Mouse (Mus musculus) lung, postnatal 0 days (tissue): Measurements from ENCODE around the gene 1810013L24Rik. TPM values are rescaled to one million over a fixed set of nuclear protein-coding genes. Genes with fewer than 3 reads are reported as not detected.

Experiments
- ATAC-seq: fragments of 200-750 bp; cut with Nextera tagmentation; 2 replicates; pipeline ENCODE4 v1.8.0; 2017; ENCODE audit warnings: moderate library complexity
- DNase-seq: peaks from one replicate; pipeline ENCODE4 v3.0.0-alpha.2; 2016; ENCODE audit warnings: low spot score
- H3K27ac ChIP-seq: fragments of 300-500 bp; sonication (generic); 2 replicates; pipeline ENCODE4 v1.5.1; 2014; ENCODE audit warnings: antibody characterized with exemption, mild to moderate bottlenecking, low read length, mixed read lengths
- H3K27me3 ChIP-seq: fragments of 300-500 bp; sonication (generic); replicated peaks from 2 replicates; pipeline ENCODE4 v1.6.1; 2014; ENCODE audit warnings: low read length, mixed read lengths; ENCODE audit not compliant: insufficient read depth
- H3K36me3 ChIP-seq: fragments of 300-500 bp; sonication (generic); 2 replicates; pipeline ENCODE4 v1.6.1; 2014; ENCODE audit warnings: low read length, mixed read lengths; ENCODE audit not compliant: insufficient read depth
- H3K4me1 ChIP-seq: fragments of 300-500 bp; sonication (generic); 2 replicates; pipeline ENCODE4 v1.6.1; 2014; ENCODE audit warnings: antibody characterized with exemption, low read depth, low read length, mixed read lengths; ENCODE audit not compliant: insufficient read depth
- H3K4me2 ChIP-seq: fragments of 300-500 bp; sonication (generic); replicated peaks from 2 replicates; pipeline ENCODE4 v1.6.1; 2014; ENCODE audit warnings: low read depth, mild to moderate bottlenecking, low read length, moderate library complexity, mixed read lengths
- H3K4me3 ChIP-seq: fragments of 300-500 bp; sonication (generic); 2 replicates; pipeline ENCODE4 v1.5.1; 2014; ENCODE audit warnings: low read depth, low read length
- H3K9ac ChIP-seq: fragments of 300-500 bp; sonication (generic); replicated peaks from 2 replicates; pipeline ENCODE4 v1.6.1; 2014; ENCODE audit warnings: low read depth, mild to moderate bottlenecking
- H3K9me3 ChIP-seq: fragments of 300-500 bp; sonication (generic); 2 replicates; pipeline ENCODE4 v1.6.1; 2016; ENCODE audit warnings: low read length, mixed read lengths
- CTCF ChIP-seq: IDR thresholded peaks from 2 replicates; pipeline ENCODE4 v1.5.1; 2016; ENCODE audit warnings: antibody characterized with exemption, mild to moderate bottlenecking
- EP300 ChIP-seq: IDR thresholded peaks from 2 replicates; pipeline ENCODE4 v1.6.1; 2016; ENCODE audit warnings: antibody characterized with exemption, mild to moderate bottlenecking, control low read depth
- WGBS: fragments of 180-500 bp; shearing (Covaris S2); extraction: QIAGEN DNeasy Blood & Tissue Kit; methylation state at CpG from one replicate; pipeline ENCODE4 v1.1.7; 2014; 5-methylcytosine and 5-hydroxymethylcytosine counted together
- polyA plus RNA-seq: library from polyadenylated mRNA; unstranded; fragments of >200 nt; fragmentation: Nextera tagmentation; extraction: Ambion mirVana; gene quantifications from 2 replicates; pipeline ENCODE4 v1.2.1, GENCODE M21; 2015

Gene 1810013L24Rik
- polyA plus RNA-seq, 1 experiment from 2014 or later = 19.7 TPM

GRCm38 (mm10) chr16:8817872-8818271 is 12.0 kb upstream of the 1810013L24Rik start:
- Histone ChIP-seq H3K9me3 (no peaks in the 10 kb centered on the region), H3K36me3 (no peaks in the 10 kb centered on the region), H3K27me3 (no peaks in the 10 kb centered on the region), H3K27ac (no peak overlapping the region), H3K4me1 (no peaks in the 10 kb centered on the region), H3K4me2 (no peak overlapping the region), H3K9ac (no peak overlapping the region), H3K4me3 (no peak overlapping the region)
- TF ChIP-seq CTCF (no peak), EP300 (no peak)
- ATAC-seq = no peak
- 73% methylated on average over 4 of the region's 4 CpGs for WGBS
- DNase-seq = no peak

- no peak overlapping the region for H3K4me3 ChIP-seq
- 45% methylated on average over 1 of the region's 1 CpGs for WGBS
- no peak for TF ChIP-seq EP300
- no peak for TF ChIP-seq CTCF
- no peak overlapping the region for H3K4me2 ChIP-seq
- DNase-seq (no peak), ATAC-seq (no peak)
- H3K36me3 ChIP-seq = no peaks in the 10 kb centered on the region
- no peaks in the 10 kb centered on the region for H3K4me1 ChIP-seq
- no peak overlapping the region for H3K9ac ChIP-seq
- H3K27me3 ChIP-seq = no peaks in the 10 kb centered on the region
- H3K9me3 ChIP-seq = no peaks in the 10 kb centered on the region
- H3K27ac ChIP-seq = no peak overlapping the region
These were observed 8.5 kb upstream of the 1810013L24Rik start for GRCm38 (mm10) chr16:8821429-8821828.

GRCm38 (mm10) chr16:8822586-8822985 is 7.3 kb upstream of the 1810013L24Rik start:
- H3K4me2 ChIP-seq = no peak overlapping the region
- H3K9me3 ChIP-seq = no peaks in the 10 kb centered on the region
- no peak overlapping the region for H3K27ac ChIP-seq
- DNase-seq (peak; percentile 26), ATAC-seq (no peak)
- no peaks in the 10 kb centered on the region for H3K4me1 ChIP-seq
- no peaks in the 10 kb centered on the region for H3K27me3 ChIP-seq
- no peaks in the 10 kb centered on the region for H3K36me3 ChIP-seq
- H3K9ac ChIP-seq = no peak overlapping the region
- 69% methylated on average over 4 of the region's 4 CpGs for WGBS
- no peak overlapping the region for H3K4me3 ChIP-seq
- no peak for TF ChIP-seq CTCF
- no peak for TF ChIP-seq EP300

- Histone ChIP-seq H3K4me3 (no peak overlapping the region), H3K36me3 (no peaks in the 10 kb centered on the region), H3K4me2 (no peak overlapping the region), H3K9ac (no peak overlapping the region), H3K27me3 (no peaks in the 10 kb centered on the region), H3K4me1 (no peaks in the 10 kb centered on the region), H3K27ac (no peak overlapping the region), H3K9me3 (no peaks in the 10 kb centered on the region)
- peak; percentile 91 for DNase-seq
- peak; percentile 96 for TF ChIP-seq EP300
- TF ChIP-seq CTCF = no peak
- WGBS = 58% methylated on average over 2 of the region's 2 CpGs
- peak; percentile 83 for ATAC-seq
These were observed 6.2 kb upstream of the 1810013L24Rik start for GRCm38 (mm10) chr16:8823661-8824060.

GRCm38 (mm10) chr16:8827366-8827765 is 2.5 kb upstream of the 1810013L24Rik start:
- WGBS = 81% methylated on average over 7 of the region's 7 CpGs
- Histone ChIP-seq H3K4me2 (no peak overlapping the region), H3K27ac (peak overlapping the region; percentile 63), H3K9ac (no peak overlapping the region), H3K9me3 (no peaks in the 10 kb centered on the region), H3K4me1 (peaks cover 5% of the 10 kb centered on the region; the same call in 1 of the 2 replicates), H3K4me3 (no peak overlapping the region), H3K36me3 (no peaks in the 10 kb centered on the region), H3K27me3 (no peaks in the 10 kb centered on the region)
- TF ChIP-seq CTCF (no peak), EP300 (no peak)
- ATAC-seq = no peak
- no peak for DNase-seq

- peak; percentile 55 for ATAC-seq
- DNase-seq = peak; percentile 92
- WGBS = 11% methylated on average over 33 of the region's 33 CpGs
These were observed 1.0 kb upstream of the 1810013L24Rik start for GRCm38 (mm10) chr16:8828636-8829563.

More at GRCm38 (mm10) chr16:8828636-8829563, 1.0 kb upstream of the 1810013L24Rik start:
- peak overlapping the region; percentile 96 for H3K27ac ChIP-seq
- H3K4me2 ChIP-seq = peak overlapping the region; percentile 87
- H3K4me3 ChIP-seq = peak overlapping the region; percentile 51
- H3K4me1 ChIP-seq = peaks cover 15% of the 10 kb centered on the region; the same call in 1 of the 2 replicates
- no peaks in the 10 kb centered on the region for H3K27me3 ChIP-seq
- H3K36me3 ChIP-seq = no peaks in the 10 kb centered on the region; the same call in 1 of the 2 replicates
- peak; percentile 71 for TF ChIP-seq CTCF
- peak; percentile 40 for TF ChIP-seq EP300
- peak overlapping the region; percentile 23; the same call in 1 of the 2 replicates for H3K9ac ChIP-seq
- H3K9me3 ChIP-seq = no peaks in the 10 kb centered on the region
